In the genomic region with DNA sequence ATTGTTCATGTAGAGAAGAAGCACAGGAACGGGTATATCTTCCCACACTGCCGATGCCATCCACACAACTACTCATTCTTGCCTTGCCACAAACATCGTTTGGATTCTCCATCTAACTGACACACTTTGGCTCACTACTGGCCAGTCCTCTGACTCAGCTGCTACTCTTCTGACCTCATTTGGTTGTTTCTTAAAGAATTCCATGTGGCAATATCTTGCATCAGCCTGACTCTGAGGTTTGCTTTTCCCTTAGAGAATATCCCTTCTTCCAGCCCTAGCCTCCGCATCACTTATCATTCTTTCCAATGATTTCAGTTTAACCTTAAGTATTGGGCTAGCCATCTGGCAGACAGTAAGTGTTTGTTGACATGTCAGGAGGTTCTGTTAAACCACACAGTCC, we compare ENCODE assay signal across 19 mouse cellular contexts. TPM values are rescaled to one million over a fixed set of nuclear protein-coding genes. Genes with fewer than 3 reads are reported as not detected.
"Had no signal": no experiment of that assay in that cellular context is flagged by ENCODE, and none has a peak within 500 bp of the region (broad histone marks: within the 10 kb centered on the region; RNA-seq: fewer than 3 reads in every experiment).

No protein-coding gene starts in this region.

- H3K27ac ChIP-seq: kidney, embryonic 15.5 days; limb, embryonic 13.5 days; liver, embryonic 14.5 days; midbrain, embryonic 12.5 days; neural tube, embryonic 15.5 days had no signal

- H3K9ac ChIP-seq: kidney, embryonic 15.5 days; limb, embryonic 13.5 days; liver, embryonic 14.5 days; midbrain, embryonic 12.5 days; neural tube, embryonic 15.5 days had no signal

- H3K9me3 ChIP-seq: kidney, embryonic 15.5 days; limb, embryonic 13.5 days; midbrain, embryonic 12.5 days; neural tube, embryonic 15.5 days had no signal

- DNase-seq: kidney, adult 2 months; kidney, postnatal 14 days; left cerebral cortex, postnatal 4 days; lung, adult 18-20 months; lung, postnatal 10 days; right cerebral cortex, adult 18-20 months; right cerebral cortex, postnatal 25 days; thymus, adult 18-20 months; thymus, postnatal 25 days had no signal

- H3K36me3 ChIP-seq: kidney, embryonic 15.5 days; limb, embryonic 13.5 days; midbrain, embryonic 12.5 days; neural tube, embryonic 15.5 days had no signal

- H3K27me3 ChIP-seq: kidney, embryonic 15.5 days; limb, embryonic 13.5 days; midbrain, embryonic 12.5 days; neural tube, embryonic 15.5 days had no signal

- H3K4me3 ChIP-seq: kidney, embryonic 15.5 days; limb, embryonic 13.5 days; midbrain, embryonic 12.5 days; neural tube, embryonic 15.5 days had no signal

- H3K4me1 ChIP-seq: kidney, embryonic 15.5 days; limb, embryonic 13.5 days; midbrain, embryonic 12.5 days; neural tube, embryonic 15.5 days had no signal

- H3K4me2 ChIP-seq: kidney, embryonic 15.5 days; limb, embryonic 13.5 days; midbrain, embryonic 12.5 days; neural tube, embryonic 15.5 days had no signal

RNA-seq across cellular contexts. Expression of a gene that starts 59.8 kb away (rescaled TPM):
- total RNA-seq: layer of hippocampus, adult 8-10 months; layer of hippocampus, postnatal 14 days; left cerebral cortex, adult 18-20 months; left cerebral cortex, postnatal 10 days had no signal
- polyA plus RNA-seq: midbrain, embryonic 12.5 days; neural tube, embryonic 11.5 days had no signal
